Mouse (Mus musculus): ENCODE measurements around the gene Smco2. TPM values are rescaled to one million over a fixed set of nuclear protein-coding genes. Genes with fewer than 3 reads are reported as not detected.

Smco2 gene
- polyA plus RNA-seq, 1 experiment from 2014 or later, result not detected

DNA sequence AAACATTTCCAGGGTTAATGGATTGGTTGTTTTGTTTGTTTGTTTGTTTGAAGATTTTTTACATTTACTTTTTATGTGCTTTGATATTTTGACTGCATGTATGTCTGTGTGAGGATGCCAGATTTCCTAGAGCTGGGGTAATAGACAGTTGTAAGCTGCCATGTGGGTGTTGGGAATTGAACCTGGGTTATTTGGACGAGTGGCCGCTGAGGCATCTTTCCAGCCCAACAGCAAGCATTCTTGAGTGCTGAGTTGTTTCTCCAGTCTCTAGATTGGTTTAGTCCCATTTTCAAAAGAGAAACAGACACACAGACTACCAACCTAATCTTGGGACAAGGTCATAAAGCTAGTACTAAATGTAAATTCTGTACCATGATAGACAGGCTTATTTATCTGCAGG is 60.9 kb downstream of the Smco2 start:
- Histone ChIP-seq H3K9ac (ENCODE audit: low read depth, low read length) (no peak overlapping the region), H3K27me3 (ENCODE audit: control insufficient read depth, insufficient read depth, low read length) (no peaks in the 10 kb centered on the region), H3K36me3 (ENCODE audit: control insufficient read depth, insufficient read depth, low read length) (0 out of 2 replicates have a peak, but pooled peaks cover 2% of the 10 kb centered on the region), H3K4me3 (ENCODE audit: low read length) (no peak overlapping the region), H3K9me3 (ENCODE audit: control insufficient read depth, low read length) (no peaks in the 10 kb centered on the region), H3K4me1 (ENCODE audit: control insufficient read depth, insufficient read depth, low read length) (peaks cover 27% of the 10 kb centered on the region), H3K4me2 (replicated peaks; ENCODE audit: low read depth, low read length) (no peak overlapping the region), H3K27ac (ENCODE audit: low read depth, low read length) (no peak overlapping the region)
- 88% methylated on average over 2 of the region's 2 CpGs for WGBS
- no peak for ATAC-seq (ENCODE audit: low FRiP score, low TSS enrichment)

DNA sequence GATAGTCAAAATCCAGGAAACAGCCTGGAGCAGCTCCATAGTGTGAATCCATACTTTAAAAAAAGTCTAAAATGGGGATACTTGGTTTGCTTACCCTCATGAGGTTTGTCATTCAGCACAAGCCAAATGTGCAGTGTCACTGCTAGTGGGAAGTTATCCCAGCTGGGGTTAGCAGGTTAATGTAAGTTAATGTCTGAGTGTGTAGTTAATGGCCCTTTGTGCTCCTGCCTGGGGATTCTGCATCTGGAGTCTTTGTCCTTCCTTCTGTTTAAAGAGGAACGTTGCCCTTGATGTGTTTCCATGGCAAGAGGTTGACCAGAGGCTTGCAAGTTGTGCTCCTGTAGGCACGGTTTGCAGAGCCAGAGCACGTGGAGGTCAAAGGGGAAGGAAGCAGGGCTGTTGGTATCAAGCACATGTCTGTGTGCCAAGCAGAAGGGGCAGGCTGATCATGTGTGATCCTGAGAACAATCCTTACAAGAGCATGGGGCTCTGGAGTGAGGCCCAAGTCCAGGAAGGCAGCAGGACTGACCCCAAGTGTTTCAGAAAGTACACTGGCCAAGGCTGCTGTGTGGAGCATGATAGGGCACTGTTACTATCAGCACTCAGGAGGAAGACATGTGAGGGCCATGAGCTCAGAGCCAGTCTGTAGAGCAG is 63.1 kb downstream of the Smco2 start:
- Histone ChIP-seq H3K4me2 (replicated peaks; ENCODE audit: low read depth, low read length) (no peak overlapping the region), H3K4me1 (ENCODE audit: control insufficient read depth, insufficient read depth, low read length) (peaks cover 21% of the 10 kb centered on the region), H3K27me3 (ENCODE audit: control insufficient read depth, insufficient read depth, low read length) (no peaks in the 10 kb centered on the region), H3K36me3 (ENCODE audit: control insufficient read depth, insufficient read depth, low read length) (peaks cover 4% of the 10 kb centered on the region; the same call in 1 of the 2 replicates), H3K9me3 (ENCODE audit: control insufficient read depth, low read length) (no peaks in the 10 kb centered on the region), H3K4me3 (ENCODE audit: low read length) (no peak overlapping the region), H3K27ac (ENCODE audit: low read depth, low read length) (peak overlapping the region; percentile 63), H3K9ac (ENCODE audit: low read depth, low read length) (no peak overlapping the region)
- peak; percentile 54 for ATAC-seq (ENCODE audit: low FRiP score, low TSS enrichment)
- WGBS, result 4% methylated on average over 3 of the region's 3 CpGs

DNA sequence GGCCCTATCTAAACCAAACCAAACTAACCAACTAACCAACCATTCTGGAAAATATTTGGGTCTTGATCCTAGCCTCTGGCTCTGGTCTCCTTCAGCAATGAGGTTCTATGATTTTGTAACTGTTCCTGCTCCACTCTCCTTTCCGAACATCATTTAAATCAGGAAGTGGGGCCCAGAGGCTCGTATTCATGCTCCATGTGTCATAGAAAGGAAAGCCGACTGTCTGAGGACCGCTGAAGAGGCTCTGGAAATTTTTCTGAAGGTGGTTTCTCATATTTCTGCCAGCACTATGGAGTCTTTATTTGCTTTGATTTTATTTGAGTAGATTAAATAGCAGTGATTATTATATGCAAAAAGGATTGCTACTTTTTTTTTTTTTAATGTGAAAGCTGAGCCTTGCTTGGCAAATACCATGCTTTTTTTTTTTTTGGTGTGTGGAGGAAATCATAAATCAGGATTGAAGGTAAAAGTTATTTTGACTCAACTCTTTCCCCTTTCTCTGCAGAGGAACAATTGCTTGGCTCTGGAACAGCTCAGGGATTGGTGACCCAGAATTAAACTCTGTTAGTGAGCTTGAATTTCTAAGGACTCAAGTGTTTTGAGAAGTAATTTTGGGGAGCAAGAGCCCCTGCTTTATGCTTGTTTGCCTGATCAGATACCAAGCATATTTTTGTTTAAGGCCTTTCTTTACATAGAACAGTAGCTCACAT is 63.7 kb downstream of the Smco2 start:
- Histone ChIP-seq H3K4me1 (ENCODE audit: control insufficient read depth, insufficient read depth, low read length) (peaks cover 21% of the 10 kb centered on the region), H3K36me3 (ENCODE audit: control insufficient read depth, insufficient read depth, low read length) (peaks cover 5% of the 10 kb centered on the region; the same call in 1 of the 2 replicates), H3K27me3 (ENCODE audit: control insufficient read depth, insufficient read depth, low read length) (no peaks in the 10 kb centered on the region), H3K27ac (ENCODE audit: low read depth, low read length) (peak overlapping the region; percentile 63), H3K9ac (ENCODE audit: low read depth, low read length) (no peak overlapping the region), H3K4me2 (replicated peaks; ENCODE audit: low read depth, low read length) (no peak overlapping the region), H3K9me3 (ENCODE audit: control insufficient read depth, low read length) (no peaks in the 10 kb centered on the region), H3K4me3 (ENCODE audit: low read length) (no peak overlapping the region)
- ATAC-seq (ENCODE audit: low FRiP score, low TSS enrichment), result no peak
- WGBS, result 9% methylated on average over 4 of the region's 4 CpGs

DNA sequence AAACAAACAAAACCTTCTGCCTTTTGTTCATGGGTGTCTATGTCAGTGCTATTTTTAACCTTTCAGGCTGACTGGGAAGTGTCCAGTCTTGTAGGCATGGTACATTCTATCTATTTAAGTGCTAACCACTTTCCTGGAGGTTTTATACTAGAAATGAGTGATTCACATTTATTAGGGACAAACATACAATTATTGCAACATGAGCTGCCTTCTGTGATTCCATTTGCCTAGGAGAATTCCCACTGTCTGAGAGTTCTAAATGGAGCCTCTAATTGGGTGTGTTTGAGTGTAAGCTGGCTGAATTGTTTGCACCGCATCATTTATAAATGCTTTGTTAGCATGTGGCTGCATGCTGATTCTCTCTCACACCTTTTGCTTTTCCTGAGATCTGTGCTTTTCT is 65.9 kb downstream of the Smco2 start:
- WGBS, result 88% methylated on average over 1 of the region's 1 CpGs
- ATAC-seq (ENCODE audit: low FRiP score, low TSS enrichment), result no peak

GRCm38 (mm10) chr6:146917396-146917795 is 67.5 kb downstream of the Smco2 start:
- H3K9me3 ChIP-seq (ENCODE audit: control insufficient read depth, low read length), result no peaks in the 10 kb centered on the region
- H3K4me3 ChIP-seq (ENCODE audit: low read length), result no peak overlapping the region
- H3K4me1 ChIP-seq (ENCODE audit: control insufficient read depth, insufficient read depth, low read length), result peaks cover 10% of the 10 kb centered on the region
- peaks cover 3% of the 10 kb centered on the region; the same call in 1 of the 2 replicates for H3K36me3 ChIP-seq (ENCODE audit: control insufficient read depth, insufficient read depth, low read length)
- ATAC-seq (ENCODE audit: low FRiP score, low TSS enrichment), result no peak
- H3K4me2 ChIP-seq (replicated peaks; ENCODE audit: low read depth, low read length), result no peak overlapping the region
- no peak overlapping the region for H3K27ac ChIP-seq (ENCODE audit: low read depth, low read length)
- 91% methylated on average over 3 of the region's 3 CpGs for WGBS
- no peak overlapping the region for H3K9ac ChIP-seq (ENCODE audit: low read depth, low read length)
- H3K27me3 ChIP-seq (ENCODE audit: control insufficient read depth, insufficient read depth, low read length), result no peaks in the 10 kb centered on the region

More for the DNA sequence above, 65.9 kb downstream of the Smco2 start:
- peaks cover 15% of the 10 kb centered on the region for H3K4me1 ChIP-seq (ENCODE audit: control insufficient read depth, insufficient read depth, low read length)
- no peaks in the 10 kb centered on the region for H3K27me3 ChIP-seq (ENCODE audit: control insufficient read depth, insufficient read depth, low read length)
- H3K27ac ChIP-seq (ENCODE audit: low read depth, low read length), result no peak overlapping the region
- H3K9me3 ChIP-seq (ENCODE audit: control insufficient read depth, low read length), result no peaks in the 10 kb centered on the region
- no peak overlapping the region for H3K4me2 ChIP-seq (replicated peaks; ENCODE audit: low read depth, low read length)
- no peak overlapping the region for H3K4me3 ChIP-seq (ENCODE audit: low read length)
- H3K36me3 ChIP-seq (ENCODE audit: control insufficient read depth, insufficient read depth, low read length), result peaks cover 3% of the 10 kb centered on the region; the same call in 1 of the 2 replicates
- no peak overlapping the region for H3K9ac ChIP-seq (ENCODE audit: low read depth, low read length)

DNA sequence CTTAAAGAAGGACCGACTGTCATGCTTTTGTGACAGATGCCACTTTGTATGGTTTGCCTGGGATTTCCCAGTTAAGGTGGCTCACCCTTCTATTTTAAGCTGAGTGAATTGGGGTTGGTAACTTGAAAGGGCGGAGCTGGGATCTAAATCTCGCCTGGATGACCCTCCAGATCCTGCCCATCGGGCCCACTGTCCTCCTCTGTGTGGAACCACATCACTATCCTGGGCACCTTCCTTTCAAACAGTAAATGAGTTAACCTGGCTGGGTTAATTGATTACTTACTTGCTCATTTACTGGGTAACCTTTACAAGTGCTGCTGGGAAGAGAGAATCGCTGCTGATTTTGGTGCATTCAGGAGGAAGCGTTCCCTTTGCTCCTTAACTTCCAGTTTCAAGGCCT is 68.4 kb downstream of the Smco2 start:
- Histone ChIP-seq H3K27me3 (ENCODE audit: control insufficient read depth, insufficient read depth, low read length) (no peaks in the 10 kb centered on the region), H3K9me3 (ENCODE audit: control insufficient read depth, low read length) (no peaks in the 10 kb centered on the region), H3K4me2 (replicated peaks; ENCODE audit: low read depth, low read length) (no peak overlapping the region), H3K4me3 (ENCODE audit: low read length) (no peak overlapping the region), H3K36me3 (ENCODE audit: control insufficient read depth, insufficient read depth, low read length) (peaks cover 3% of the 10 kb centered on the region; the same call in 1 of the 2 replicates), H3K27ac (ENCODE audit: low read depth, low read length) (no peak overlapping the region), H3K4me1 (ENCODE audit: control insufficient read depth, insufficient read depth, low read length) (peaks cover 3% of the 10 kb centered on the region), H3K9ac (ENCODE audit: low read depth, low read length) (no peak overlapping the region)
- 0 out of 2 replicates have a peak, but pooled peaks have one; percentile 46 for ATAC-seq (ENCODE audit: low FRiP score, low TSS enrichment)
- 85% methylated on average over 6 of the region's 6 CpGs for WGBS

Other genes with a start within 250 kb of the Smco2 start
- 143 and 185 TPM in 2 replicates for gene Med21, start 207.6 kb upstream of the Smco2 start, polyA plus RNA-seq (2014; fragmentation: Nextera tagmentation; extraction: Ambion mirVana)
- gene Tm7sf3, start 207.3 kb upstream of the Smco2 start, polyA plus RNA-seq (2014; fragmentation: Nextera tagmentation; extraction: Ambion mirVana), result 20.3 and 37.4 TPM in 2 replicates
- 9.9 and 17.2 TPM in 2 replicates for gene Stk38l, start 125.1 kb upstream of the Smco2 start, polyA plus RNA-seq (2014; fragmentation: Nextera tagmentation; extraction: Ambion mirVana)
- gene Arntl2, start 54.0 kb upstream of the Smco2 start, polyA plus RNA-seq (2014; fragmentation: Nextera tagmentation; extraction: Ambion mirVana), result 2.3 and 3.9 TPM in 2 replicates
- gene Ppfibp1, start 38.4 kb downstream of the Smco2 start, polyA plus RNA-seq (2014; fragmentation: Nextera tagmentation; extraction: Ambion mirVana), result 34.7 and 80.1 TPM in 2 replicates
- gene 1700034J05Rik, start 104.3 kb downstream of the Smco2 start, polyA plus RNA-seq (2014; fragmentation: Nextera tagmentation; extraction: Ambion mirVana), result 0.37 and 0.45 TPM in 2 replicates
- 1.6 and 1.7 TPM in 2 replicates for gene Rep15, start 182.5 kb downstream of the Smco2 start, polyA plus RNA-seq (2014; fragmentation: Nextera tagmentation; extraction: Ambion mirVana)
- 135 and 153 TPM in 2 replicates for gene Mrps35, start 192.7 kb downstream of the Smco2 start, polyA plus RNA-seq (2014; fragmentation: Nextera tagmentation; extraction: Ambion mirVana)
- 4.7 and 6.1 TPM in 2 replicates for gene Mansc4, start 236.9 kb downstream of the Smco2 start, polyA plus RNA-seq (2014; fragmentation: Nextera tagmentation; extraction: Ambion mirVana)
- gene Klhl42, start 241.3 kb downstream of the Smco2 start, polyA plus RNA-seq (2014; fragmentation: Nextera tagmentation; extraction: Ambion mirVana), result 3.4 and 7.2 TPM in 2 replicates

Measured in kidney, embryonic 14.5 days (tissue).